Mouse (Mus musculus) adipocyte (in vitro differentiated cells): ENCODE measurements at regions not wholly inside any gene's neighbourhood (a gene's known extent, or its start where the extent isn't known, plus 50 kb on each side); places are given as distances from the start of the nearest gene placed in this dataset.

ENCODE experiments used
- DNase-seq: peaks from one replicate; pipeline ENCODE4 v3.0.0-alpha.2; 2016; ENCODE audit warnings: low spot score

- DNase-seq = no peak
Observed at GRCm38 (mm10) chr1:64200387-64201023, 78.4 kb upstream of the Klf7 start.

- DNase-seq = peak; percentile 71
Observed at GRCm38 (mm10) chr1:64198781-64199180, 76.7 kb upstream of the Klf7 start.

- no peak for DNase-seq
Observed at GRCm38 (mm10) chr1:64198322-64198721, 76.2 kb upstream of the Klf7 start.

- DNase-seq = peak; percentile 48
Observed at GRCm38 (mm10) chr1:64195970-64196491, 73.9 kb upstream of the Klf7 start.

GRCm38 (mm10) chr1:64195294-64195693, 73.2 kb upstream of the Klf7 start:
- no peak for DNase-seq

GRCm38 (mm10) chr1:64193150-64193838, 71.2 kb upstream of the Klf7 start:
- no peak for DNase-seq

GRCm38 (mm10) chr1:64192736-64193135, 70.7 kb upstream of the Klf7 start:
- no peak for DNase-seq

- no peak for DNase-seq
Observed at GRCm38 (mm10) chr1:64191242-64192220, 69.4 kb upstream of the Klf7 start.

GRCm38 (mm10) chr1:64190705-64191104, 68.6 kb upstream of the Klf7 start:
- DNase-seq = no peak

GRCm38 (mm10) chr1:64190097-64190496, 68.0 kb upstream of the Klf7 start:
- DNase-seq = no peak

GRCm38 (mm10) chr1:64189471-64189870, 67.4 kb upstream of the Klf7 start:
- no peak for DNase-seq

- DNase-seq = no peak
Observed at GRCm38 (mm10) chr1:64187796-64188513, 65.9 kb upstream of the Klf7 start.

- no peak for DNase-seq
Observed at GRCm38 (mm10) chr1:64173708-64174107, 51.6 kb upstream of the Klf7 start.

GRCm38 (mm10) chr1:64172122-64172521, 50.0 kb upstream of the Klf7 start:
- no peak for DNase-seq
